Mouse (Mus musculus): Measurements from ENCODE around the gene Myh14. TPM values are rescaled to one million over a fixed set of nuclear protein-coding genes. Genes with fewer than 3 reads are reported as not detected.

The Myh14 gene
- polyA plus RNA-seq, 1 experiment from 2014 or later = 1.0 TPM

GRCm38 (mm10) chr7:44633407-44633806 lies 37.2 kb downstream of the Myh14 start:
- no peak for DNase-seq (ENCODE audit: low spot score)

DNA sequence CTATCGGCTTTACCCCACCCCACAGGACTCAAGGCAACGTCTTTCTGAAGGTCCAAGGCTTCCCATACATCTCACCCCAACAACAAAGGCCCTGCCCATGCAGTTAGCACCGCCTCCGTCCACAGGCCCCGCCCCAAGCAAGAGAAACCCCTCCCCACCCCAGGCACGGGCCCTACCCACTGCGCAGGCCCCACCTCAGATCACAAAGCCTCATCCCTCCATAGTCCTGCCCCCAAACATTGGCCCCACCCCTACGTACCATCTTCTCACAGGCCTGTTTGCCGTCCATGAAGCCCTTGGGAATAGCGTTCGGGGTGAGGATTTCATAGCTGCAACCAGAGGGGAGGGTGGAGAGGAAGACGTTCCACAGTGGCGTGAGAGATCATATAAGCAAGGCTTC lies 38.0 kb downstream of the Myh14 start:
- no peak for DNase-seq (ENCODE audit: low spot score)

DNA sequence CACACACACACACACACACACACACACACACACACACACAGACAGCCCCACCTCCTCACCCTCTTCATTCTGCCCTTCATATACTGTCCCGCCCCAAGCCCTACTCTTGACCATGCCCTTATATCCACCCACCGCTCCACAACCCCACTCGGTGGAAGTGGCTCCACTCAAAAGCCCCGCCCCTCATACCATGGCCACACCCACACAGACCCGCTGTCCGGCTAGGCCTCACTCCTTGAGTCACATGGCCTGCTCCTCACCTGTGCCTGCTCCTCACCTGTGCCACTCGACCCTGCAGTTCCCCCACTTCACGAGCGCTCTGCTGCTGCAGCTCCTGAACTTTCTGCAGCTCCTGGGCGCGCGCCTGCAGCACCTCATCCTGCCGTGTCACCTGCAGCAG lies 40.2 kb downstream of the Myh14 start:
- DNase-seq (ENCODE audit: low spot score) = no peak

DNA sequence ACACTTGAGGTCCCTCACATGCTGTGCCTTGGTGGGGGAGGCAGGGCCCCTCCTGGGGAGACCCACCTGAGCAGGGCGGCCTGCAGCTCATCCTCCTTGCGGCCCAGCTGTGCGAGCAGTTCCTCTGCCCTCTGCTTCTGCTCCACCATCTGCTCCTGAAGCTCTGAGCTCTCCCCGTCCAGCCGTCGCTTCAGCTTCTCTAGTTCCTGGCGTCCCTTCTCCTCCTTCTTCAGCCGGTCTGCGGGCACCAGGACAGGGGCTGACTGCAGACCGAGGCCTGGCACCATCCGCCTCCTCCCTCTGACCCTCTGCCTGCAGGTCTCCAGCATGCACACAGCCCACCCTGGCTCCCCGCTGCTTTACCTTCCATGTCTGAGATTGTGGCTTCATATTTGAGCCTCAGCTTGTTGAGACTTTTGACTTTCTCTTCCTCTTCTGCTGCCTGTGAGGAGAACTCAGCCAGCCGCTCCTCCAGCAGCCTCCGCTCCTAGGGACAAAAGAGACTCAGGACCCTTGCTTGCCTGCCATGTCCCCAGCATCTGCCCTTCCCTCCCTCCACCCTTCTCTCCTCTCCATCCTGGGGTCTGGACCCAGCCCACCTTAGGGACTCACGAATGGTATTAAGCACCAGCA lies 42.1 kb downstream of the Myh14 start:
- DNase-seq (ENCODE audit: low spot score) = no peak

DNA sequence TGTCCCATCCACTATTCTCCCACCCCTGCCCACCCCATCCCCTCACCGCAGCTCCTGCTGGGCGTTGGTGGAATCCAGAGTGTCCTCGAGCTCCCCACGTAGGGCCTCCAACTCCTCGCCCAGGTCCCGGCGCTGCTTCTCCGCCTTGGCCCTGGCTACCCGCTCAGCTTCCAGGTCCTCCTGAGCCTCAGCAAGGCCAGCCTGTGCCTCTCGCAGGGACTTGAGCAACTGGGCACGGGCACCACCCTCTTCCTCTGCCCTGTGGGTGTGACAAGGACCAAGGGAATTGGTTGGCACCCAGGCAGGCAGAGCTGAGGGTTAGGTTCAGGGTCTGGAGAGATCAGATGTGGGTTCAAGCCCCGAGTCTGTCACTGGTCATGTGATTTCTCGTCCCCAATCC lies 43.7 kb downstream of the Myh14 start:
- DNase-seq (ENCODE audit: low spot score) = no peak

DNA sequence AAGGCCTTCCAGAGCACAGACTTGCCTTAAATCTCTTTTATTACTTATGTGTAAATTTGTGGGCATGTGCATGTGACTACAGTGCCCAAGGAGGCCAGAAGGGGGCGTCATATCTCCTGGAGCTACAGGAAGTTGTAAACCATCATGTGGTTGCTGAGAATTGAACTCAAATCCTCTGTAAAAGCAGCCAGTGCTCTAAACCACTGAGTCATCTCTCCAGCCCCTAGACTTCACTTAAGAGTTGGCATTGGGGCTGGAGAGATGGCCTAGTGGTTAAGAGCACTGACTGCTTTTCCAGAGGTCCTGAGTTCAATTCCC lies 44.6 kb downstream of the Myh14 start:
- DNase-seq (ENCODE audit: low spot score) = no peak

DNA sequence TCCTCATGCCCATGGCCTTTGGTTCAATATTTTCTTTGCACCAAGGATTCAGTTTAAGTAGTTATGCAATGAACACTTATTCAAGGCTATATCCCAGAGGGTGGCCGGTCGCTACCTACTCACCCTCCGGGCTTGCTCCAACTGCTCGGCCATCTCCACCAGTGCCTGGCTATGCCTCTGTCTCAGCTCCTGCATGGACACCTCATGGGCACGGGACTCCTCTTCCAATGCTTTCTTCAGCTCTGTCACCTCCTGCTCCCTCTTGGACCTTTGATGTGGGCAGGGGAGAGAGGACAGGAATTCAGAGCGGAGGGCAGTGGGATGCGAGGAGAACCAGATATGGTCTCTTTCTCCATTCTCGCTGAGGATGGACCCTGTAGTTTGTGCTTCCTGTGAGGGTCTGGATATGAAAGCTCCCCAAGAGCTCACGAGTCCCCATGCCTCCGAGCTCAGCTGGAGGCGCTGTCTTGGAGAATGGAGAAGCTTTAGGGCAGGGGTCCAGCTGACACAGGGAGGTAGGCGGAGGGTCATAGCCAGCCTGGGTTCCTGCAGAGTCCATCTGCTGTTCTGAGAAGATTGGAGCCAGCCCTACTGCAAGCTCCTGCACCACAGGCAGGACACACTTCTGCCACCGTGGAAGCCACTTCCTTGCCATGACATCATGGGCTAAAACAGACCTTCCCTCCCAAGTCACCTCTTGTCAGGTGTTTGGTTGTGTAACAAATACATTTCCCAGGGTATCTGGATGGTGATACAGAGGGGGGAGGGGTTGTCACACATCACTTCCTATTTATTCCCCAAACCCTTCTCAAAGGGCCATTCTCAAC lies 45.2 kb downstream of the Myh14 start:
- DNase-seq (ENCODE audit: low spot score) = no peak

DNA sequence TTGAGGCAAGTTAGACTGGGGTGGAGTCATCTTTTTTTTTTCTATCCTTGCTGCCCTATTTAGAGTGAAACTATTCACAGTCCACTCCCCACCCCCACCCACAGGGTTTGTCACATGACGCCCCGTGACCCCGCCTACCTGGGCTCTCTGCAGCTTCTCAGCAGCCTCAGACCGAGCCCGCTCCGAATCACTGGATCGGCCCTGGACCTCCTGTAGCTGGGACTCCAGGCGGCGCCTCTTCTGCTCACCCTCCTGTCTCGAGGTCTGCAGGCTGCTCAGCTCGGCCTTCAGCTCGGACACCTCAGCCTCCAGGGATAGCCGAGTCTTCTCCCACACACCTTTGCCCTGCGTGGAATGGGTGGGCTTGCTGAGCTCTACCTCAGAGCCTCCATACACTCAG lies 45.8 kb downstream of the Myh14 start:
- no peak for DNase-seq (ENCODE audit: low spot score)

DNA sequence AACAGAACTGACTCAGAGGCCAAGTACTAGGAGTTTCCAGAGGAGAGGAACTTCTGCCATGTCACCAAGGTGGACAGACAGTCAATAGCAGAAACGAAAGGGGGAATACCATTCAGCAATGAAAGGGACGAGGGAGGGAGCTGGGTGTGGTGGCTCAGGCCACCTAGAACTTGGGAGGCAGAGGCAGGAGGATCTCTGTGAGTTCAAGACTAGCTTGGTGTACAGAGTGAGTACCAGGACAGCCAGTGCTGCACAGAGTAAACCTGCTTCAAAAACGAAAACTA lies 46.2 kb downstream of the Myh14 start:
- DNase-seq (ENCODE audit: low spot score) = no peak

DNA sequence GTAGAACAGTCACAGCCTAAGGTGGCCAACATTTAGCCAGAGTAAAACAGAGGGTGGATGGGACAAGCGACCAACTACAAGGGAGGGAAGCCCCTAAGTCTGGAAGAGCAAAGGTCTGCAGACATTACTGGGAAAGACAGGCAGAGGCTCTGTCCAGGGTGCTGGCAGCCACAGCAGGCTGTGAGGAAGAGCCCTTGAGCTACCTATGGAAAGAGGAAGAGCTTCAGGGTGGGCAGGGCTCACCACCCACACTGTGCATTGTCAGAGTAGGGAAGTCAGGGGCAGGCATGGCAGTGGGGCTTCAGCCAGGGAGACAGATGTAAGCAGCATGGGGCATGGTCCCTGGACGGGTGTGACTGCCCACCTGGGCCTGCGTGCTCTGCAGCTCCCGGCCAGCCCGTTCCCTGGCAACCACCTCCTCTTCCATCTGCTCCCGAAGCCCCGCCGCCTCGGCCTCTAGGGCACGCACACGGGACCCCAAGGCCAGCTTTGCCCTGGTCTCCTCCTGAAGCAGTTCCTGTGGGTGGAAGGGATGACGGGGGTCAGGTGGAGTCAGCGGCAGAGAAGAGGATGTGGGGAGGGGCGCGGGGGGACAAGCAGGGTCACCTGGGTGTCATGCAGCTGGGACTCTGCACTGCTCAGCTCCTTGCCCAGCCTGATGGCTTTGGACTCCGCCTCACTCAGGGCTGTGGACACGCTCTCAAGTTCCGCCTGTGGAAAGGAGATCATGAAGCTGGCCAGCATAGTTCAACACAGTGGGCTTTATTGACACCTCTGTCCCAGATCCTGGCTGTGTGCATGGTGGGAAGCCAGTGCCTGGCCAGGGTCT lies 46.7 kb downstream of the Myh14 start:
- DNase-seq (ENCODE audit: low spot score) = no peak

DNA sequence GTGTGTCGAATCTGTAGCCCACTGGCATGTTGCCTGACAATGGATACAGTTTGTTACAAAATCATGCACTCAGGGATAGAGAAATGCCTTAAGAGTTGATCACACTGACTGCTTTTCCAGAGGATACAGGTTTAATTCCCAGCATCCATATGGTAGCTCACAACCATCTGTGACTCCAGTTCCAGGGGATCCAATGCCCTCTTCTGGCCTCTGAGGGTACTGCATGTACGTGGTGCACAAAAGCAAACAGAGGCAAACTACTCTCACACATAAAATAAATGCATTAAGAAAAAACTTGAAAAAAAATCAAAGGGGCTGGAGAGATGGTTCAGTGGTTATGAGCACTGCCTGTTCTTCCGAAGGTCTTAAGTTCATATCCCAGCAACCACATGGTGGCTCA lies 53.6 kb downstream of the Myh14 start:
- no peak for DNase-seq (ENCODE audit: low spot score)

DNA sequence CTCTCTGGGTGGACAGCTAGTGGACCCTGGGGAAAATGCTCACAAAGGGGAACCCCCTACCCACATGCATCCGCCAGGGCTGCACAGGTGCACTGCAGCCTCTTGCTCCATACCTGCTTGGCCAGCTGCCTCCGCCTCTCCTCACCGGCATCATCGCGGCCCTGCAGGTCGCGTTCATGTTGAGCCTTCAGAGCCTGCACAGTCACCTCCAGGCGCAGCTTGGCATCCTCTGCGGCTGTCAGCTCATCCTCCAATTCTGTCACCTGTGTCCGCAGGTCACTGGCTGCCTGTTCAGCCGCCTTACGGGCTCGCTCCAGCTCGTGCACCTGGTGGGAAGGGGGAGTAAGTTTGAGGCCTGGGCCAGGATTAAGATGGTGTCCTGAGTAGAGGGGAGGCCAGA lies 54.7 kb downstream of the Myh14 start:
- DNase-seq (ENCODE audit: low spot score) = no peak

DNA sequence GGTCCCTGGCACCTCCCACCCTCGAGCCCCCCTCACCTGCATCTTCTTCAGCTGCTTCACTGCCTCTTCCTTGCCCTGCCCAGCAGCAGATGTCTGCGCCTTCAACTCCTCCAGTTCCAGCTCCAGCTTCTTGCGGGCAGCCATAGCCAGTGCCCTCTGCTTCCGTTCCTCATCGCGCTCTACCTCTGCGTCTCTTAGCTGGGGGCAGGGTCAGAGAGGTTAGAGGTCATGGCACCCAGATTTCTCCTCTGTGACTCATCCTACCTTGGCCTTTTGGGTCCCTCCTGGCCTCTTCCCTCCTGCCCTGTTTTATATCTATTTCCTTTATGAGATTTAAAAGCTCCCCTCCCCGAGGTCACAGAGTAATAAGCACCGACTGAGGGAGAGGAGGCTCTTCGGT lies 55.3 kb downstream of the Myh14 start:
- DNase-seq (ENCODE audit: low spot score) = no peak

DNA sequence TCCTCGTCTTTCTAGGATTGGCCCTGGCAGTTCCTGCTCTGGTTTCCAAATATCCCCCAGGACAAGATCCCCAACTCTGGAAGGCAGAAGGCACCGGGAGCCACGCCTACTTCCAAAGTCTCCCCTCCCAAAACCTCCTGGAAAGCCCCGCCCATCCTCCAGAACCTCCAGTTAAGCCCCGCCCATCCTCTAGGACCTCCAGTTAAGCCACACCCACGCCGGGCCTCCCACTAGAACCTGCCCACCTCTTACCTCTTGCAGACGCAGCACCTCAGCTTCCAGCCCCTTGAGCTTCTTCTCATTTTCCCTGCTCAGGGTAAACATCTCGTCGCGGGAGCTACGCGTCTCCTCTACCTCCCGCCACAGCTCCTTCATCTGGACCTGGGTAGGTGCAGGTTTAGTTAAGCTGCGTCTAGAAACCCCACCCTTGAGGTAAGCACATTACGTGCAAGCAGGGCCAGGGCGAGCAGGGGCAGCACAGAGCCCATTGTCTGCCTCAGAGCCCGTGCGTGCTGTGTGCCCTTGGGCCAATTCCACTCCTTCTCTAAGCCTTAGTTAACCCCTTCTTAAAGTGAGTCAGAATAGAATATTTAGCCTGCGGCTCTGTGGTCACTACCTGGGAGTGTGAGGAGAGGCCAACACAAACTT lies 56.5 kb downstream of the Myh14 start:
- no peak for DNase-seq (ENCODE audit: low spot score)

GRCm38 (mm10) chr7:44612192-44612591 lies 58.5 kb downstream of the Myh14 start:
- DNase-seq (ENCODE audit: low spot score) = no peak

- DNase-seq (ENCODE audit: low spot score) = no peak
Observed at GRCm38 (mm10) chr7:44606171-44606901, 64.3 kb downstream of the Myh14 start.

DNA sequence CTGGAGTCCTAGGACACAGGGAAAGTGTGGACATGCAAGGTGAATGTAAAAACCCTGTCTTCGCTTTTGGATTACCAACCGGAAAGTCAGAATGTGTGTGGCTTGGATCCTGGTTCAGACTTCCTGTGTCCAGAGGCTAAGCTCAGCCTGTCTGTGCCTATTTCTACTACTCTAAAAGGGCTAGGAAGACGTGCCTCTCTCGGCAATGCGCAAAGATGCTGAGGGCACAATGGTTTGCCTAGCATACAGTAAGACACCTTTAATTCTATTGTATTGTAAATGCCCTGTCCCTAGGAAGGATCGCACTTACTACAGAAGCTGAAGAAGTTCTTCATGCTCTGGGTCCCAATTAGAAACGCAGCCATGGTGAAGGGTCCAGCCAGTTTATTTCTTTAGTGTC lies 65.2 kb downstream of the Myh14 start:
- no peak for DNase-seq (ENCODE audit: low spot score)

- DNase-seq (ENCODE audit: low spot score) = no peak
Observed at GRCm38 (mm10) chr7:44604619-44605018, 66.0 kb downstream of the Myh14 start.

DNA sequence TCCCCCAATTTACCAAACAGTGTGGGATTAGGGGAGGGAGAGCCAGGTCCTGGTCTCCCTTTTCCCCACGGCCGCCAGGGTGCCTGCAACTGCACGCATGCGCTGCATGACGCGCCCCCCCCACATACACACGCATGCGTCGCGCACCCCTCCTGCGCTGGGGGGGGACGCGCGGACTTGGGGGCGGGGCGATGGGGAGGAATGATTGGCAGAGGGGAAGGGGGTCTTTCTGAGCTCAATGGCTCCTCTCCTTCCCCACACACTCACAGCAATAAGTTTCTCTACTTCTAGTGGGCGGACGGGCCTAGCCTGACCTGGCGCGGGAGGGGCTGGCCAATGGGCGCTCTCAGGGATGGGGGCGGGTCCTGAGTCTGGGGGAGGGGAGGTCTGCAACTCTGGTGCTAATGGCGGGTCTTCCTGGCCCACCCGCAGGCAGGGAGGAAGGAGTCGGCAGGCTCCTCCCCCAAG lies 66.5 kb downstream of the Myh14 start:
- no peak for DNase-seq (ENCODE audit: low spot score)

DNA sequence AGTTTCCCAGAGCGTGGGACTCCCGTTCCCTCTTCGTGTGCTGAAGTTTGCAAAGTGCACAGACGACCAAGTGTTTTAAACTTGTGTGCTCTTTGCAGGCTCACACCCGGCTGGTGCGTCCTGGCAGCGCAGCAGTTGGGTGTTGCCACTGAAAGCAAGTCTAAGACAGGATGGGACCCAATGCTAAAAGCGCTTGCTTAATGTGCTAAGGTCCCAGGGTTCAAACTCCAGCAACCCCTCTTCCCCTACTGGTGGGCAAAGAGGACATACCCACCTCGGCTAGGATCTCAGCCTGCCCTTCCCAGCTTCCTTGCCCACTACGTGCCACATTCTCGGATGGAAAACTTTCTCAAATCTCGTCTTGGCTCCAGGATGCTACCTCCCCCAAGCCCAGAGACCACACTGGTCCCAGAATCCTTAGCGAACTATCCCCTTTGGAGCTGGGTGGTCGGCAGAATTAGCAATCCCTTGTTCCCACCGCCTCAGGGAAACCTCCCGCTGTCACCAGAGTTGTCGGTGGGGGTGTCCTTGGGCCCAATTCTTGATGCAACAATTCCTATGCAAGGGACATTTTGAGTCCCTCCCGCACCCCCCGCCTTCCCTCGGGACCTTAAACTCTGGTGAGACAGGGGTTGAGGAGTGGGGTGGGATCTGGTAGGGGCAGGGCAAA lies 67.3 kb downstream of the Myh14 start:
- DNase-seq (ENCODE audit: low spot score) = no peak

GRCm38 (mm10) chr7:44602443-44602842 lies 68.2 kb downstream of the Myh14 start:
- no peak for DNase-seq (ENCODE audit: low spot score)

All from thymus, postnatal 0 days (tissue).